Mouse (Mus musculus) lung, postnatal 0 days (tissue): ENCODE data around the gene Tlr3.

Source experiments
- CTCF ChIP-seq: IDR thresholded peaks from 2 replicates; pipeline ENCODE4 v1.5.1; 2016; ENCODE audit warnings: antibody characterized with exemption, mild to moderate bottlenecking
- EP300 ChIP-seq: IDR thresholded peaks from 2 replicates; pipeline ENCODE4 v1.6.1; 2016; ENCODE audit warnings: antibody characterized with exemption, mild to moderate bottlenecking, control low read depth

DNA sequence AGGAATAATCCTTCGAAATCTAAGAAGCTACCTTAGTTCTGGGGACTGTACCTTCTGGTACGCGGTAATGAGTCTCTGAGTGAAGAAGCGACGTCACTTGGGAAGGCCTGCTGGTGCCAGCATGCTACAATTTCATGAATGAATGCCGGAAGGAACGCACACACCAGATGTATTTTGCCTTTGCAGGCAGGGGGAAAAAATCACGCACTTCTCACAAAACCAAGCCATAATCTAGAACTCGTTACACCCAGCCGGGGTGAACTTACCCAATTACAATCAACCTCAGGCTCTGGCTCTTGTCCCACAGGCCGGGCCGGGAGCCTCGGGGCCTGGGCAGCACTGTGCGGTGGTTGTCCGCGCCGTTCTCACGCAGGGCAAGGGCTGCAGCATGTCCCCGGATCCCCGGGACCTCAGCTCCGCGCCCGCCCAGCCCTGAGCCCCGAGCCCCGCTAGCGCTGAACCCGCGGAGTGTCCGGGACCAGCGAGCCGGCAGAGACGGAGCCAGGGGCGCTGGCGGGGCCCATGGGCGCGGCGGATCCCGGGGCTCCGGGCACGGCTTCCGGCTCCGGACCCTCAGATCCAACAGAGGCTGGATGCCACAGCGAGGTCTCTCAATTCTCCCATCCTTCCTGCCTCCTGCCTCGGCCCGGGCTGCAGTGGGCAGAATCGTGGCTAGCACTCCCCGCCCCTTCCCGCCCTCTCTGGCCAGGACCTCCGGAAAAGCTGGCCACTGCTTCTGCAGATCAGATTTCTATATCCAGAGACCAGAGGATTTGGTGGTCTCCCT, 52.6 kb downstream of the Tlr3 start:
- TF ChIP-seq CTCF (no peak), EP300 (no peak)
